Mouse (Mus musculus): ENCODE data around the gene Tnnt3. TPM values are rescaled to one million over a fixed set of nuclear protein-coding genes. Genes with fewer than 3 reads are reported as not detected.
A peak's percentile ranks its signal among the peaks of the same experiment; 100 is the strongest.

The Tnnt3 gene
- polyA plus RNA-seq, 1 experiment = 74.3 TPM

- peak; percentile 38 for DNase-seq (ENCODE audit: low spot score)
Measured at GRCm38 (mm10) chr7:142476795-142477452, 21.7 kb upstream of the Tnnt3 start.

GRCm38 (mm10) chr7:142478001-142478400, 20.6 kb upstream of the Tnnt3 start:
- DNase-seq (ENCODE audit: low spot score) = no peak

- DNase-seq (ENCODE audit: low spot score) = no peak
Measured at GRCm38 (mm10) chr7:142478574-142478973, 20.1 kb upstream of the Tnnt3 start.

GRCm38 (mm10) chr7:142479307-142479706, 19.3 kb upstream of the Tnnt3 start:
- no peak for DNase-seq (ENCODE audit: low spot score)

- DNase-seq (ENCODE audit: low spot score) = no peak
Measured at GRCm38 (mm10) chr7:142479886-142480285, 18.8 kb upstream of the Tnnt3 start.

GRCm38 (mm10) chr7:142480661-142481060, 18.0 kb upstream of the Tnnt3 start:
- DNase-seq (ENCODE audit: low spot score) = no peak

GRCm38 (mm10) chr7:142481186-142481567, 17.5 kb upstream of the Tnnt3 start:
- no peak for DNase-seq (ENCODE audit: low spot score)

GRCm38 (mm10) chr7:142481568-142482255, 16.9 kb upstream of the Tnnt3 start:
- no peak for DNase-seq (ENCODE audit: low spot score)

- DNase-seq (ENCODE audit: low spot score) = no peak
Measured at GRCm38 (mm10) chr7:142482256-142482609, 16.4 kb upstream of the Tnnt3 start.

GRCm38 (mm10) chr7:142483136-142483535, 15.5 kb upstream of the Tnnt3 start:
- DNase-seq (ENCODE audit: low spot score) = no peak

GRCm38 (mm10) chr7:142484780-142485179, 13.9 kb upstream of the Tnnt3 start:
- DNase-seq (ENCODE audit: low spot score) = no peak

- DNase-seq (ENCODE audit: low spot score) = no peak
Measured at GRCm38 (mm10) chr7:142486751-142487162, 11.9 kb upstream of the Tnnt3 start.

- DNase-seq (ENCODE audit: low spot score) = no peak
Measured at GRCm38 (mm10) chr7:142487341-142487859, 11.2 kb upstream of the Tnnt3 start.

GRCm38 (mm10) chr7:142488053-142488452, 10.6 kb upstream of the Tnnt3 start:
- no peak for DNase-seq (ENCODE audit: low spot score)

GRCm38 (mm10) chr7:142493535-142493934, 5.1 kb upstream of the Tnnt3 start:
- DNase-seq (ENCODE audit: low spot score) = no peak

GRCm38 (mm10) chr7:142496158-142496557, 2.5 kb upstream of the Tnnt3 start:
- DNase-seq (ENCODE audit: low spot score) = no peak

GRCm38 (mm10) chr7:142496800-142497199, 1.8 kb upstream of the Tnnt3 start:
- no peak for DNase-seq (ENCODE audit: low spot score)

GRCm38 (mm10) chr7:142497775-142498174, 861 bp upstream of the Tnnt3 start:
- DNase-seq (ENCODE audit: low spot score) = no peak

GRCm38 (mm10) chr7:142499010-142499721, 530 bp downstream of the Tnnt3 start:
- no peak for DNase-seq (ENCODE audit: low spot score)

GRCm38 (mm10) chr7:142500032-142500431, 1.4 kb downstream of the Tnnt3 start:
- DNase-seq (ENCODE audit: low spot score) = no peak

GRCm38 (mm10) chr7:142503206-142503605, 4.6 kb downstream of the Tnnt3 start:
- DNase-seq (ENCODE audit: low spot score) = no peak

GRCm38 (mm10) chr7:142505942-142506341, 7.3 kb downstream of the Tnnt3 start:
- no peak for DNase-seq (ENCODE audit: low spot score)

GRCm38 (mm10) chr7:142506501-142506900, 7.9 kb downstream of the Tnnt3 start:
- no peak for DNase-seq (ENCODE audit: low spot score)
